Mouse (Mus musculus): ENCODE data around the gene Pcdh7. TPM values are rescaled to one million over a fixed set of nuclear protein-coding genes. Genes with fewer than 3 reads are reported as not detected.

The Pcdh7 gene
- polyA plus RNA-seq, 1 experiment from 2014 or later = 47.6 TPM

GRCm38 (mm10) chr5:57778093-57778492, 60.3 kb downstream of the Pcdh7 start:
- H3K9me3 ChIP-seq (ENCODE audit: control insufficient read depth, low read length) = no peaks in the 10 kb centered on the region
- ATAC-seq (ENCODE audit: low read depth) = no peak
- no peak overlapping the region for H3K4me2 ChIP-seq (ENCODE audit: low read depth, low read length)
- H3K27me3 ChIP-seq (ENCODE audit: control insufficient read depth, insufficient read depth, low read length) = no peaks in the 10 kb centered on the region
- 80% methylated on average over 3 of the region's 3 CpGs for WGBS
- no peaks in the 10 kb centered on the region for H3K36me3 ChIP-seq (ENCODE audit: control insufficient read depth, insufficient read depth, low read length)
- H3K4me1 ChIP-seq (ENCODE audit: control insufficient read depth, insufficient read depth, low read length) = no peaks in the 10 kb centered on the region
- H3K27ac ChIP-seq (ENCODE audit: low read depth, low read length) = no peak overlapping the region
- no peak overlapping the region for H3K4me3 ChIP-seq (ENCODE audit: low read depth, low read length)
- no peak overlapping the region for H3K9ac ChIP-seq (replicated peaks; ENCODE audit: low read depth, low read length)

GRCm38 (mm10) chr5:57779951-57780350, 62.2 kb downstream of the Pcdh7 start:
- no peak for ATAC-seq (ENCODE audit: low read depth)
- no peaks in the 10 kb centered on the region for H3K9me3 ChIP-seq (ENCODE audit: control insufficient read depth, low read length)

GRCm38 (mm10) chr5:57780574-57780973, 62.8 kb downstream of the Pcdh7 start:
- WGBS = 89% methylated on average over 4 of the region's 4 CpGs
- H3K27me3 ChIP-seq (ENCODE audit: control insufficient read depth, insufficient read depth, low read length) = no peaks in the 10 kb centered on the region
- no peak overlapping the region for H3K9ac ChIP-seq (replicated peaks; ENCODE audit: low read depth, low read length)
- H3K27ac ChIP-seq (ENCODE audit: low read depth, low read length) = no peak overlapping the region
- no peak for ATAC-seq (ENCODE audit: low read depth)
- H3K4me1 ChIP-seq (ENCODE audit: control insufficient read depth, insufficient read depth, low read length) = no peaks in the 10 kb centered on the region
- no peaks in the 10 kb centered on the region for H3K36me3 ChIP-seq (ENCODE audit: control insufficient read depth, insufficient read depth, low read length)
- H3K4me2 ChIP-seq (ENCODE audit: low read depth, low read length) = no peak overlapping the region
- no peak overlapping the region for H3K4me3 ChIP-seq (ENCODE audit: low read depth, low read length)
- H3K9me3 ChIP-seq (ENCODE audit: control insufficient read depth, low read length) = no peaks in the 10 kb centered on the region

More at GRCm38 (mm10) chr5:57779951-57780350, 62.2 kb downstream of the Pcdh7 start:
- Histone ChIP-seq H3K9ac (replicated peaks; ENCODE audit: low read depth, low read length) (no peak overlapping the region), H3K4me2 (ENCODE audit: low read depth, low read length) (no peak overlapping the region), H3K36me3 (ENCODE audit: control insufficient read depth, insufficient read depth, low read length) (no peaks in the 10 kb centered on the region), H3K27me3 (ENCODE audit: control insufficient read depth, insufficient read depth, low read length) (no peaks in the 10 kb centered on the region), H3K4me1 (ENCODE audit: control insufficient read depth, insufficient read depth, low read length) (no peaks in the 10 kb centered on the region), H3K27ac (ENCODE audit: low read depth, low read length) (no peak overlapping the region), H3K4me3 (ENCODE audit: low read depth, low read length) (no peak overlapping the region)

GRCm38 (mm10) chr5:57781950-57782349, 64.2 kb downstream of the Pcdh7 start:
- H3K9me3 ChIP-seq (ENCODE audit: control insufficient read depth, low read length) = no peaks in the 10 kb centered on the region
- no peaks in the 10 kb centered on the region for H3K36me3 ChIP-seq (ENCODE audit: control insufficient read depth, insufficient read depth, low read length)
- no peaks in the 10 kb centered on the region for H3K4me1 ChIP-seq (ENCODE audit: control insufficient read depth, insufficient read depth, low read length)
- H3K27me3 ChIP-seq (ENCODE audit: control insufficient read depth, insufficient read depth, low read length) = no peaks in the 10 kb centered on the region
- no peak for ATAC-seq (ENCODE audit: low read depth)
- H3K4me3 ChIP-seq (ENCODE audit: low read depth, low read length) = no peak overlapping the region
- WGBS = 82% methylated on average over 5 of the region's 5 CpGs
- H3K9ac ChIP-seq (replicated peaks; ENCODE audit: low read depth, low read length) = no peak overlapping the region
- H3K4me2 ChIP-seq (ENCODE audit: low read depth, low read length) = no peak overlapping the region
- H3K27ac ChIP-seq (ENCODE audit: low read depth, low read length) = no peak overlapping the region

GRCm38 (mm10) chr5:57782546-57782945, 64.8 kb downstream of the Pcdh7 start:
- Histone ChIP-seq H3K27me3 (ENCODE audit: control insufficient read depth, insufficient read depth, low read length) (no peaks in the 10 kb centered on the region), H3K4me1 (ENCODE audit: control insufficient read depth, insufficient read depth, low read length) (no peaks in the 10 kb centered on the region), H3K4me3 (ENCODE audit: low read depth, low read length) (no peak overlapping the region), H3K9ac (replicated peaks; ENCODE audit: low read depth, low read length) (no peak overlapping the region), H3K4me2 (ENCODE audit: low read depth, low read length) (no peak overlapping the region), H3K9me3 (ENCODE audit: control insufficient read depth, low read length) (no peaks in the 10 kb centered on the region), H3K27ac (ENCODE audit: low read depth, low read length) (no peak overlapping the region), H3K36me3 (ENCODE audit: control insufficient read depth, insufficient read depth, low read length) (no peaks in the 10 kb centered on the region)
- no peak for ATAC-seq (ENCODE audit: low read depth)
- 64% methylated on average over 3 of the region's 3 CpGs for WGBS

GRCm38 (mm10) chr5:57788775-57789509, 71.2 kb downstream of the Pcdh7 start:
- H3K4me1 ChIP-seq (ENCODE audit: control insufficient read depth, insufficient read depth, low read length) = no peaks in the 10 kb centered on the region
- no peak overlapping the region for H3K9ac ChIP-seq (replicated peaks; ENCODE audit: low read depth, low read length)
- H3K36me3 ChIP-seq (ENCODE audit: control insufficient read depth, insufficient read depth, low read length) = no peaks in the 10 kb centered on the region
- WGBS = 25% methylated on average over 3 of the region's 4 CpGs
- H3K9me3 ChIP-seq (ENCODE audit: control insufficient read depth, low read length) = no peaks in the 10 kb centered on the region
- H3K4me3 ChIP-seq (ENCODE audit: low read depth, low read length) = no peak overlapping the region
- no peak overlapping the region for H3K27ac ChIP-seq (ENCODE audit: low read depth, low read length)
- no peak overlapping the region for H3K4me2 ChIP-seq (ENCODE audit: low read depth, low read length)
- ATAC-seq (ENCODE audit: low read depth) = no peak; the same call in 1 of the 2 replicates
- no peaks in the 10 kb centered on the region for H3K27me3 ChIP-seq (ENCODE audit: control insufficient read depth, insufficient read depth, low read length)

- H3K27ac ChIP-seq (ENCODE audit: low read depth, low read length) = no peak overlapping the region
- no peaks in the 10 kb centered on the region for H3K4me1 ChIP-seq (ENCODE audit: control insufficient read depth, insufficient read depth, low read length)
- no peaks in the 10 kb centered on the region for H3K27me3 ChIP-seq (ENCODE audit: control insufficient read depth, insufficient read depth, low read length)
- no peak for ATAC-seq (ENCODE audit: low read depth)
- H3K4me3 ChIP-seq (ENCODE audit: low read depth, low read length) = no peak overlapping the region
- H3K36me3 ChIP-seq (ENCODE audit: control insufficient read depth, insufficient read depth, low read length) = no peaks in the 10 kb centered on the region
- H3K9me3 ChIP-seq (ENCODE audit: control insufficient read depth, low read length) = no peaks in the 10 kb centered on the region
- H3K4me2 ChIP-seq (ENCODE audit: low read depth, low read length) = no peak overlapping the region
- no peak overlapping the region for H3K9ac ChIP-seq (replicated peaks; ENCODE audit: low read depth, low read length)
These were observed 78.6 kb downstream of the Pcdh7 start for GRCm38 (mm10) chr5:57796337-57796736.

- Histone ChIP-seq H3K27ac (ENCODE audit: low read depth, low read length) (no peak overlapping the region), H3K4me2 (ENCODE audit: low read depth, low read length) (no peak overlapping the region), H3K9me3 (ENCODE audit: control insufficient read depth, low read length) (no peaks in the 10 kb centered on the region), H3K4me1 (ENCODE audit: control insufficient read depth, insufficient read depth, low read length) (no peaks in the 10 kb centered on the region), H3K9ac (replicated peaks; ENCODE audit: low read depth, low read length) (no peak overlapping the region), H3K36me3 (ENCODE audit: control insufficient read depth, insufficient read depth, low read length) (no peaks in the 10 kb centered on the region), H3K4me3 (ENCODE audit: low read depth, low read length) (no peak overlapping the region), H3K27me3 (ENCODE audit: control insufficient read depth, insufficient read depth, low read length) (no peaks in the 10 kb centered on the region)
- no peak for ATAC-seq (ENCODE audit: low read depth)
- 88% methylated on average over 7 of the region's 7 CpGs for WGBS
These were observed 80.3 kb downstream of the Pcdh7 start for GRCm38 (mm10) chr5:57797951-57798670.

GRCm38 (mm10) chr5:57803108-57803507, 85.3 kb downstream of the Pcdh7 start:
- 71% methylated on average over 3 of the region's 3 CpGs for WGBS
- no peaks in the 10 kb centered on the region for H3K36me3 ChIP-seq (ENCODE audit: control insufficient read depth, insufficient read depth, low read length)
- H3K4me2 ChIP-seq (ENCODE audit: low read depth, low read length) = no peak overlapping the region
- no peak overlapping the region for H3K4me3 ChIP-seq (ENCODE audit: low read depth, low read length)
- no peak for ATAC-seq (ENCODE audit: low read depth)
- no peaks in the 10 kb centered on the region for H3K9me3 ChIP-seq (ENCODE audit: control insufficient read depth, low read length)
- H3K27ac ChIP-seq (ENCODE audit: low read depth, low read length) = no peak overlapping the region
- no peaks in the 10 kb centered on the region for H3K4me1 ChIP-seq (ENCODE audit: control insufficient read depth, insufficient read depth, low read length)
- no peak overlapping the region for H3K9ac ChIP-seq (replicated peaks; ENCODE audit: low read depth, low read length)
- no peaks in the 10 kb centered on the region for H3K27me3 ChIP-seq (ENCODE audit: control insufficient read depth, insufficient read depth, low read length)

All from neural tube, embryonic 14.5 days (tissue).